Mouse (Mus musculus): ENCODE data around the gene Gcgr. TPM values are rescaled to one million over a fixed set of nuclear protein-coding genes. Genes with fewer than 3 reads are reported as not detected.

Gcgr gene
- total and polyA plus RNA-seq, 2 experiments from 2014 or later = 0.22 TPM; not detected in 1

GRCm38 (mm10) chr11:120522581-120522980 lies 7.9 kb upstream of the Gcgr start:
- Histone ChIP-seq H3K4me3 (ENCODE audit: low read depth, low read length) (no peak overlapping the region), H3K9me3 (ENCODE audit: low read length) (no peaks in the 10 kb centered on the region), H3K36me3 (ENCODE audit: insufficient read depth) (no peaks in the 10 kb centered on the region), H3K4me1 (ENCODE audit: insufficient read depth) (no peaks in the 10 kb centered on the region), H3K9ac (no peak overlapping the region), H3K27me3 (ENCODE audit: insufficient read depth, low read length) (no peaks in the 10 kb centered on the region), H3K4me2 (ENCODE audit: low read depth) (no peak overlapping the region), H3K27ac (ENCODE audit: low read depth, low read length) (no peak overlapping the region)
- ATAC-seq (no peak), DNase-seq (no peak)
- no peak for TF ChIP-seq CTCF (IDR thresholded peaks at IDR 0.05; ENCODE audit: low read depth)
- WGBS = 87% methylated on average over 8 of the region's 8 CpGs

- H3K27me3 ChIP-seq (ENCODE audit: insufficient read depth, low read length) = peaks cover 21% of the 10 kb centered on the region
- H3K4me3 ChIP-seq (ENCODE audit: low read depth, low read length) = no peak overlapping the region
- no peak overlapping the region for H3K9ac ChIP-seq
- H3K36me3 ChIP-seq (ENCODE audit: insufficient read depth) = no peaks in the 10 kb centered on the region
- WGBS = 85% methylated on average over 2 of the region's 2 CpGs
- H3K4me1 ChIP-seq (ENCODE audit: insufficient read depth) = no peaks in the 10 kb centered on the region
- H3K27ac ChIP-seq (ENCODE audit: low read depth, low read length) = no peak overlapping the region
- TF ChIP-seq CTCF (IDR thresholded peaks at IDR 0.05; ENCODE audit: low read depth) = no peak
- DNase-seq = no peak
- H3K4me2 ChIP-seq (ENCODE audit: low read depth) = no peak overlapping the region
- no peak for ATAC-seq
- H3K9me3 ChIP-seq (ENCODE audit: low read length) = no peaks in the 10 kb centered on the region
Observed at GRCm38 (mm10) chr11:120525959-120526358, 4.5 kb upstream of the Gcgr start.

- H3K27me3 ChIP-seq (ENCODE audit: insufficient read depth, low read length) = peaks cover 39% of the 10 kb centered on the region
- DNase-seq (no peak), ATAC-seq (no peak)
- no peak overlapping the region for H3K9ac ChIP-seq
- no peak overlapping the region for H3K4me2 ChIP-seq (ENCODE audit: low read depth)
- H3K4me1 ChIP-seq (ENCODE audit: insufficient read depth) = no peaks in the 10 kb centered on the region
- TF ChIP-seq CTCF (IDR thresholded peaks at IDR 0.05; ENCODE audit: low read depth) = no peak
- WGBS = 84% methylated on average over 9 of the region's 9 CpGs
- H3K9me3 ChIP-seq (ENCODE audit: low read length) = no peaks in the 10 kb centered on the region
- no peak overlapping the region for H3K4me3 ChIP-seq (ENCODE audit: low read depth, low read length)
- no peak overlapping the region for H3K27ac ChIP-seq (ENCODE audit: low read depth, low read length)
- H3K36me3 ChIP-seq (ENCODE audit: insufficient read depth) = no peaks in the 10 kb centered on the region
Observed at GRCm38 (mm10) chr11:120527690-120528354, 2.7 kb upstream of the Gcgr start.

- ATAC-seq (no peak), DNase-seq (no peak)
- no peaks in the 10 kb centered on the region for H3K4me1 ChIP-seq (ENCODE audit: insufficient read depth)
- no peaks in the 10 kb centered on the region for H3K9me3 ChIP-seq (ENCODE audit: low read length)
- H3K27me3 ChIP-seq (ENCODE audit: insufficient read depth, low read length) = peaks cover 41% of the 10 kb centered on the region
- H3K4me2 ChIP-seq (ENCODE audit: low read depth) = no peak overlapping the region
- no peaks in the 10 kb centered on the region for H3K36me3 ChIP-seq (ENCODE audit: insufficient read depth)
- H3K4me3 ChIP-seq (ENCODE audit: low read depth, low read length) = no peak overlapping the region
- TF ChIP-seq CTCF (IDR thresholded peaks at IDR 0.05; ENCODE audit: low read depth) = no peak
- no peak overlapping the region for H3K27ac ChIP-seq (ENCODE audit: low read depth, low read length)
- 56% methylated on average over 4 of the region's 4 CpGs for WGBS
- H3K9ac ChIP-seq = no peak overlapping the region
Observed at GRCm38 (mm10) chr11:120528903-120529302, 1.6 kb upstream of the Gcgr start.

- no peak overlapping the region for H3K4me2 ChIP-seq (ENCODE audit: low read depth)
- no peak overlapping the region for H3K27ac ChIP-seq (ENCODE audit: low read depth, low read length)
- H3K27me3 ChIP-seq (ENCODE audit: insufficient read depth, low read length) = peaks cover 41% of the 10 kb centered on the region
- H3K9ac ChIP-seq = no peak overlapping the region
- no peak overlapping the region for H3K4me3 ChIP-seq (ENCODE audit: low read depth, low read length)
- H3K36me3 ChIP-seq (ENCODE audit: insufficient read depth) = no peaks in the 10 kb centered on the region
- ATAC-seq = no peak
- no peaks in the 10 kb centered on the region for H3K9me3 ChIP-seq (ENCODE audit: low read length)
- TF ChIP-seq CTCF (IDR thresholded peaks at IDR 0.05; ENCODE audit: low read depth) = no peak
- DNase-seq = no peak
- no peaks in the 10 kb centered on the region for H3K4me1 ChIP-seq (ENCODE audit: insufficient read depth)
- WGBS = 26% methylated on average over 9 of the region's 9 CpGs
Observed at GRCm38 (mm10) chr11:120531646-120532045, 1.1 kb downstream of the Gcgr start.

GRCm38 (mm10) chr11:120534093-120534492 lies 3.6 kb downstream of the Gcgr start:
- Histone ChIP-seq H3K9ac (no peak overlapping the region), H3K9me3 (ENCODE audit: low read length) (no peaks in the 10 kb centered on the region), H3K27ac (ENCODE audit: low read depth, low read length) (no peak overlapping the region), H3K27me3 (ENCODE audit: insufficient read depth, low read length) (peaks cover 36% of the 10 kb centered on the region), H3K4me3 (ENCODE audit: low read depth, low read length) (no peak overlapping the region), H3K4me2 (ENCODE audit: low read depth) (no peak overlapping the region), H3K36me3 (ENCODE audit: insufficient read depth) (no peaks in the 10 kb centered on the region), H3K4me1 (ENCODE audit: insufficient read depth) (no peaks in the 10 kb centered on the region)
- 80% methylated on average over 8 of the region's 8 CpGs for WGBS
- no peak for ATAC-seq
- no peak for TF ChIP-seq CTCF (IDR thresholded peaks at IDR 0.05; ENCODE audit: low read depth)
- DNase-seq = no peak

GRCm38 (mm10) chr11:120535145-120535544 lies 4.6 kb downstream of the Gcgr start:
- Histone ChIP-seq H3K4me2 (ENCODE audit: low read depth) (no peak overlapping the region), H3K4me3 (ENCODE audit: low read depth, low read length) (no peak overlapping the region), H3K4me1 (ENCODE audit: insufficient read depth) (no peaks in the 10 kb centered on the region), H3K36me3 (ENCODE audit: insufficient read depth) (no peaks in the 10 kb centered on the region), H3K9ac (no peak overlapping the region), H3K9me3 (ENCODE audit: low read length) (no peaks in the 10 kb centered on the region), H3K27me3 (ENCODE audit: insufficient read depth, low read length) (peaks cover 26% of the 10 kb centered on the region), H3K27ac (ENCODE audit: low read depth, low read length) (no peak overlapping the region)
- 61% methylated on average over 3 of the region's 3 CpGs for WGBS
- ATAC-seq (no peak), DNase-seq (no peak)
- no peak for TF ChIP-seq CTCF (IDR thresholded peaks at IDR 0.05; ENCODE audit: low read depth)
